Mouse (Mus musculus): ENCODE data around the gene Esp3.
"Not testable (repeated sequence)": the region's sequence is repeated elsewhere in the genome, so short reads cannot be mapped to it uniquely, and the experiment has no call there.

DNA sequence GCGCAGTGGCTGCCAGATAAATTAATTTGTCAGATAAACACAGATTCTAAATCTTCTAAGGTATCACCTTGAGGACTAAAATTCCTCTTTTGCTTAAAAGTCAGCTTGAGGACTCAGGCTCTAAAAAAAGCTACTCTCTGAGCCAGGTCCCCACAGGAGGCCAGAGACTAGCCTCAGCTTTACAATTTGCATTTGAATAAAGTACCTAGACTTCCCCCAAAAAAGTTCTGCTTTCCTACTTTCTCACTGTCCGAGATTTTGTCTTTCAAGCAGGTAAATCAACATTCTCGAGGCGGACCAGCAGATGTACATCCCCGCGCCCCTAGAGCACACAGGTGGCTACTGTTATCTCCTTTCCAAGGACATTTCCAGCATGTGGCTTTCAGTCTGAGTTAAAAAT is 48.0 kb upstream of the Esp3 start:
- not testable (repeated sequence) for TF ChIP-seq POLR2A (IDR thresholded peaks at IDR 0.05; ENCODE audit: control insufficient read depth, low read depth, low read length); CTCF (IDR thresholded peaks at IDR 0.05; ENCODE audit: control insufficient read depth, insufficient read depth, insufficient replicate concordance, low read depth, low read length)
